Mouse (Mus musculus) kidney, postnatal 25 days (tissue): ENCODE data around the gene St3gal5.

ENCODE experiments used
- DNase-seq, 2 experiments: peaks; one replicate each; pipeline ENCODE4 v3.0.0; 2021; ENCODE audit warnings: mixed read lengths in 2 of 2

St3gal5 gene

DNA sequence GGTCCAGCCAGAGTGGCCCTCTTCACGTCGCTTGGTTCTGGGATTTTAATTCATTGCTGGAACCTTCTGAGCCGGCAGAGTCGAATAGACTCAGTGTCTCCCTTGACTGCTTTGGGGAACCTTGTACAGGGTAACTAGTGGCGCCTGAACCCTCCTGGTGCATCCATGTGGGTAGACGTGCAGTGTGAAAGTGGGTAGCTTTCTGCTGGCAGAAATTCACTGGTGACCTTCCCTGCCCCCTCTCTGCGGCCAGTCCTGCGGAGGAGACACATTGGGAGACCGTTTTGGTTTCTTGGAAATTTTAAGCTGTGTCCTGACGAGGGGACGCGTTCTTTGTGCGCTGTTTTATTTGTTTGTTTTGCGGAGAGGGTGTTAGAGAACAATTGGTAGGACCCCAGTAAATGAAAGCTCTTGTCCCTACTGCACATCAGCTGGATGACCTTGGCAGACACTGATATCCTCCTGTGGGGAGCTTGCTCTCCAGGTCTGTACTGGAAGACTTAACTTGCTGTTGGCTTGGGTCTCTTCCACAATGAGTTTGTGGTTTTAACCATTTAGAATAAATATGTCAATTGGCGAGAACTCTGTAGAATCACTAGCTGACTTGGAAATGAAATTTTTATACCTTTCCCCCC lies 746 bp downstream of the St3gal5 start:
- no peak for DNase-seq

- peak in 1 of 2 experiments; percentile 14 for DNase-seq
These were observed 1.3 kb downstream of the St3gal5 start for GRCm38 (mm10) chr6:72098691-72099090.

- DNase-seq: no peak
These were observed 1.9 kb downstream of the St3gal5 start for GRCm38 (mm10) chr6:72099281-72099680.

DNA sequence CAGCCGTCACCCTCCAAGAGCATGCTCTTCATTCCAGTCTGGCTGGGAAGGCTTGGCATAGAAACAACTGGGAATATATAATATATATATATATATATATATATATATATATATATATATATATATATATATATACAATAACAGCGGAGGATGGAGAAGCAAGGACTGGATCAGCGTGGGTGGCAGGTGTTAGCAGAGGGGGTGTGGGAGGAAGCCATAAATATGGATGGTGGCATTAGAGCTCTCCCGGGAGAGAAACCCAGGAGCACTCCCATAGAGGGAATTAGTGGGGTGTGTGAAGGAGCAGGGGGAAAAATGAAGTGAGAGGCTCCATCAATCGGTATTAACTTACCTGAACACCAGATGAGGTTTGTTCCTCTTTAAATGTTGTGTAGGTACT lies 2.8 kb downstream of the St3gal5 start:
- no peak for DNase-seq

DNA sequence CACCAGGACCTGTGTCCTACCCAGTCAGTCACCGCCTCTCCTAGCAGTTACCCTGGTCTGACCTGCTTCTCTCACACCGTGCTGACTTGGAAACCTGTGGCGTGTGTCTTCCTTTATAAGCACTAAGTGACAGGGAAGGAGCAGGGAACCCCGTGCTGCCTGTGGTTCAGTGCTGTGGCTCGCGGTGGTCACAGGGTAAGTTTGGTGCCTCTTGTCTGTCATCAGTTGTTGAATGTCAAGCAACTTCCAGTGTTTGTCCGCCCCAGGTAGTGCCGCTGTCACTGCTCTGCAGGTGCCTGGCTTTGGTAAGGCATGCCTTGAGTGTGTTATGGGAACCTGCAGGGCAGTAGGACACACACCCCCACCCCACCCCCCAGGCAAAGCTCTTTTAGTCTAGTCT lies 3.5 kb downstream of the St3gal5 start:
- DNase-seq: no peak

DNA sequence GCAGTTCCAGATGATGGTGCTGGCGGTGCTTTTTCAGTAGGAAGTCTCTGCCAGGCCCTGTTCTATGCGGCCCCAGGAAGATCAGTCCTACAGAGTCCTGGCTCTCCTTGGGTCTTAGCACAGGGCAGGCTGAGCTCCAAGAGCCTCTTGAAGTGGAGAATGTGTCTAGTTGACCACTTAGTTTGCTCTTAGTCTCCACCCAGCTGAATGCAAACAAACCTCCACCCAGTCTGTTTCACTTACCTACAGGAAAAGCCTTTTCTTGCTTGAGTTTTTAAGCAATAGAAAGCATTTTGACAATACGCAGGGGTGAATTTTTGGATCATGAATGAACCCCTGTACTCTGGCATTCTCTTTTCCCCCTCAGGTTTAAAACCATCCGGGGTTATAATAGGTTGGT lies 4.0 kb downstream of the St3gal5 start:
- no peak for DNase-seq

DNA sequence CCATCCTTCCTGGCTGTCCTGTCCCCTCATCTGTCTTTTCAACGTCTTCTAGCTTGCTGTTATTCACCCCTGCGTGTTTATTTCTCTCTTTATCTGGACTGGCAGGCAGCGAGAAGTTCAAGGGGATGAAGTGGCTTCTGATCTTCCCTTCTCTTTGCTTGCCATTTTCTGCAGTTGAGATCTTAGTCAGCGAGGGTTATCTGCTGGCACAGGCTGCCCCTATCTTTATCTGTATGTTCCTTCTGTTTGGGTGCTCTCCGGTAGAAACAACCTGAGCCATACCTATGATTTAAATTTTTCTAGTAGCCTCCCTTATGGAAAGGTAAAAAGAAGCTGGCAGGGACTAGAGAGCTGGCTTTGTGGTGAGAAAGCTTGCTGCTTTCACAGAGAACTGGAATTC lies 4.7 kb downstream of the St3gal5 start:
- DNase-seq: no peak

- no peak for DNase-seq
These were observed 7.1 kb downstream of the St3gal5 start for GRCm38 (mm10) chr6:72104534-72104933.

DNA sequence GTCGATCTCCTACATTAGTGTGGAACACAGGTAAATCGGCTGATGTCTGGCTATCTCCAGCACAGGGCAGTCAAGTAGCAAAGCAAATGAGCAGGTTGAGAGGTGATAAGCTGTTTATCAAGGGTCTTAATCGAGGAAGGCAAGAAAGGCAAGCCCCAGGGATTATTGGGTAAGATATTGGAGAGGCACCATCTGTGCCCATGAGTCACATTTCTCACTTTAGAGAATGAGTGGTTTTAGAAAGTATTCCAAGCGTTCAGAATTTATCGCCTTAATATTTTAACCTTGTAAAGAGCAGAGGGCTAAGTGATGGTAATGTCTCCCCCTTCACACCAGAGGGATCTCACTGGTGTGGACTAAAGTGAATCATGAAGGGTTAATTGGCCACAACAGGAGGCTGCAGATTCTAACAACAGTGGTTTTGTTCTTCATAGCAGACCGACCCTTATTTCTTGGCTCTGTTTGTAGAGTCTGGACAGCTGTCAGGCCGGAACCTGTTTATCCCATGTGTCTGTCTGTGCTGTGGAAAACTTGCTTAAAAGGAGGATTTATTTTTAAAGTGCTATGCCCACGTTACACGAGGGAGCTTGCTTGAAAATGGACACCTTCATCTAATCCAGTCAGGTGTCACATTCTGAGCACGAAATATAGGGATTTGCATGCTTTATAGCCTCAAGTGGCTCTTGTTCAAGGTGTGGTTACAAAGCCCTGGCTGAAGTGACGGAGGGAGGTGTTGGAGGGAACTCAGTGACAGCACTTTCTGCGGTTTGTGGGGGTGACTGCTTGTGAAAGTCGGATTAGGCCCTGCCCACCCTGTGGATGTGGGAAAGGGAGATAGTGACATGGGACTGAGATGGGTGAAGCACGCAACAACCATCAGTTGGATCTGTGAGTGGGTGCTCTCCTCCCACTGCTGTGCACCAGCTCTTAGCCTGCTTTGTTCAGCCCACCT lies 11.8 kb downstream of the St3gal5 start:
- DNase-seq: no peak

- DNase-seq: no peak
These were observed 13.2 kb downstream of the St3gal5 start for GRCm38 (mm10) chr6:72110577-72110976.

DNA sequence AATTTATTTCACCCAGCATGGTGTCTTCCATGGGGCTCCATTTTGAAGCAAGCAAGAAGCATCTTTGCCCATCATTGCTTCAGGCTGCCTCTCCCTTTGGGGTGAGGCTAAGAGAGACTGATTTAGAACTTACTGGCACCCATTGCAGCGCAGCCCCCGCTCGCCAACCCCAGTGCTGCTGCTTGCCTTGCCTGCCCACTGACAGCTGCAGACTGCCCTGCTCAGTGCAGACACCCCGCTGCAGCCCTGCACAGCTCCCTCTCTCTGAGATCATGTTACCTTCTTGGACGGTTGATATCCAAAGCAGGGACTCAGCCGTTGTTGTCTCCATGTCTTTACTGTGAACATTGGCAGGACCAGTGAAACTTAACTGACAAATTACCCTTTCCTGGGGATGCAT lies 15.2 kb downstream of the St3gal5 start:
- DNase-seq: no peak

DNA sequence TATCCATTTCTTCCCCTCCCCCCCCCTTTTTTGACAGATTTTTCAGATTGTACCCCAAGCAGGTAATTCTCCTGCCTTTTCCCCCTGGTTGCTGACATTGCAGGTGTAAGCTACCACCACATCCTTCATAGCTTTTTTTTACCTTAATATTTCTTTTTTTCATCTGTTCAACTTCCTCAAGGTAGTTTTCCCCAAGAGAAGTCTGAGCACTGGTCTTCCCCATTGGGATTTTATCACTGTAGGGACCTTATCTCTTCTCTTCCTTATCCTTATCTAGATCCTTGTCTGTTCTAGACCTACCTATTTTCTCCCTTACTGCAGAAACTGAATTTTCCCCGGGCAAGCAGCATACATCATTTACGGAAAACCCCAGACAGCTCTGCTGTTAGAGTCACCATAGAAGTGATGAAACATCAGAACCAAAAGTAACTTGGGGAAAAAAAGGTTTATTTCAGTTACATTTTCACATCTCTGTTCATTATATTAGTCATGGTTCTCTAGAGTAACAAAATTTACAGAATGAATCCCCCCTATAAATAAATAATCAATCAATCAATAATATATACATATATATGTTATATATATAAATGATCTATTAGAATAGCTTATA lies 15.8 kb downstream of the St3gal5 start:
- no peak for DNase-seq

GRCm38 (mm10) chr6:72114902-72115301 lies 17.5 kb downstream of the St3gal5 start:
- no peak for DNase-seq

GRCm38 (mm10) chr6:72117322-72117968 lies 20.1 kb downstream of the St3gal5 start:
- DNase-seq: peak in 1 of 2 experiments; percentile 18

DNA sequence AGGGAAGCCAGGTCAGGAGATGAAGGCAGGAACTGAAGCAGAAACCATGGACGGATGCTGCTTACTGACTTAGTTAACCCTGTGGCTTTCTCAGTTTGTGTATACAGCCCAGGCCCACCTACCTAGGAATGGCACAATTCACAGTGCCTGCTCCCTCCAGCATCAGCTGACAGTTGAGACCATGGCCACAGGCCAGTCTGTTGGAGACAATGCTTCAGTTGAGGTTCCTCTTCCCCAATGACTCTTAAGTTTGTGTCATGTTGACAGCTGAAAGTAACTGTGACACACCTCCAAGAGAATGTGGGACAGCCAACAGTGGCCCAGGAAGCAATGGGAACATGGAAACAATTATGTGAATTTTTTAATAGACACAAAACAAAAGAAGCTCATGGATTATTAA lies 22.5 kb downstream of the St3gal5 start:
- DNase-seq: peak in 1 of 2 experiments; percentile 2

- DNase-seq: peak; percentile 24 to 50
These were observed 23.9 kb downstream of the St3gal5 start for GRCm38 (mm10) chr6:72121301-72121700.

GRCm38 (mm10) chr6:72122515-72122914 lies 25.1 kb downstream of the St3gal5 start:
- DNase-seq: no peak

GRCm38 (mm10) chr6:72124315-72125103 lies 27.1 kb downstream of the St3gal5 start:
- DNase-seq: no peak

DNA sequence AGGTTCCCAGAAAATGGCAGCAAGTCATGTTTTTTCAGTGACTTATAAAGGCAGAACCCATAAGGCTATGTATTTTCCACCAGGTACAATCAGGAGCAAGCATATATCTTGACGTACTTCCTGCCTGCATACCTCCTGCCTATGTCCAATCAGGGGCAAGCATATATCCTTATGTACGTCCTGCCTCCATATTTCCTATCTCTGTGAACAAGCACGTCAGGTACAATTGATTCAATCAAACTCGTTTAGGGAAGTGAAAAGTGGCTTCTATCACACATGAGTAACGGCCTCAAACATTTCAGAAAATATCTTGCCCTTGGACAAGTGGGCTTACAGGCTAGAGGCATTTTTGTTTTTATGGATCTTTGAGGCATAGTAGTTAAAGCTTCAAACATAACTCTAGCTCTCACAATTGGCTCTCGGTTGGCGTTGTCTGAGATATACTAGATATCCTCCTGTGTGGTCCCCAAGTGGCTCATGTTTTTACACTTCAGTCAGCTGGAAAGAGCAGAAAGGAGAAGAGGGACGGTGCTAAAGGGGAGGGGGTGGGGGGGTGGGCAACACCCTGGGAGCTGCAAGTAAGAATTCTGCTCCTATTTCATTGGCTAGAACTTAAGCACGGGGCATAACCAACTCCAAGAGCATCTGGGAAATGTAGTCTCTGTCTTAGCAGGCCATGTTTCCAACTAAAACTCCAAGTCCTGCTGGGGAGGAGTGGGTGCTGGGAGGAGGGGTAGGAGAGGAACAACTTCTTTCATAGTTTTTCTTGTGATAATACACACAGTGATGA lies 28.9 kb downstream of the St3gal5 start:
- DNase-seq: no peak

GRCm38 (mm10) chr6:72130056-72130455 lies 32.7 kb downstream of the St3gal5 start:
- no peak for DNase-seq

GRCm38 (mm10) chr6:72132671-72133214 lies 35.4 kb downstream of the St3gal5 start:
- no peak for DNase-seq
